ENCODE assay signal across 7 mouse cellular contexts in the genomic region with DNA sequence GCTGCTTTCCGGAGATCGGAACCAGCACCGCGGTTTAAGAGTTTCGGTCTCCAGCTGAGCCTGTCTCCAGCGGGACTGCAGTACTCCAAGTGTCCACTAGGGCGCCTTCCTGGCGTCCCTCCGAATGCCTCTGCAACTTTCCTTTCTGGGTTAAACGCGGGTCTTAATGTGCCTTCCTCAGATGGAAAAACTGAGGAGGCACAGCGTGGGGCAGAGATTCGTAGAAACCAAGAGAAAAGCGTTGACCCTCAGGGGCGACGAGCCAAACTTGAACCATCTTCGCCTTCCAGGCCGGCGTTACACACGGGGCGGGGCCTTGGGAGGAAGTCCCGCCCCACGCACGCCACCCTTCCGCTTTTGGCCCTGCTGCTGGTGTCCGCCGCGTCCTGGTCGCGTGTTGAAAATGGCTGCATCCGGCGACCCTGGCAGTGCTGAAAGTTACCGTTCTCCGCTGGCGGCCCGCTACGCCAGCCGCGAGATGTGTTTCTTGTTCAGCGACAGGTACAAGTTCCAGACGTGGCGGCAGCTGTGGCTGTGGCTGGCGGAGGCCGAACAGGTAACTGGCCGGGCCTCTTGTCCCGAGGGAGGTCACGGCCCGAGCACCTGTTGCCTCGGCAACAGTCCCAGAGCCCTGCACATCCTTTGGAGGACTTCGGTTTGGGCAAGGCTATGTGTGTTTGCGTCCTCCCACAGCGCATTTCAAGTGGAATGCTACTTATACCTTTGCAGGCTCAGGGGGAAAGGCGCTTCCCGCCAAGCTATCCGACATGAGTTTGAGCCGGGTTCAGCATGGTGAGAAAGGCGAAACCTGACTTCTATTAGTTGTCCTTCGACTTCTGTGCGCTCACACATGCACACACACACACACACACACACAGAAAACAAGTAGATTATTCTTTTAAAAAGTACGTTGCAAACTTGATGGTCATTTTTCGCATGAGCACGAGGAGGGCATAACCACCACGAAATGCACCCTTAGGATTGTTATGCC. TPM values are rescaled to one million over a fixed set of nuclear protein-coding genes. Genes with fewer than 3 reads are reported as not detected.
DNase-seq lines count a peak whose midpoint lies in the region; ATAC-seq lines count a peak whose summit lies in the region.

A gene (plus strand): TSS at position 346 of the 991 bp plus-strand sequence.

- peak within 1 kb of the TSS; percentile 82 for H3K27ac ChIP-seq in intestine, embryonic 16.5 days (ENCODE audit: low read length)
- H3K27ac ChIP-seq in midbrain, embryonic 11.5 days (ENCODE audit: low read depth, low read length), result peak within 1 kb of the TSS; percentile 44; the same call in 1 of the 2 replicates

- DNase-seq in adrenal gland, adult 2 months, result peak; percentile 92
- peak; percentile 85 for DNase-seq in embryo, embryonic 11.5 days (ENCODE audit: low read depth, low spot score)
- peak; percentile 81 to 89 for DNase-seq in gastrocnemius, postnatal 4 days (ENCODE audit: low spot score in 2 of 2)
- peak; percentile 85 to 87 for DNase-seq in left cerebral cortex, postnatal 36 days (ENCODE audit: low spot score in 2 of 2)
- peak; percentile 99 for DNase-seq in midbrain, embryonic 11.5 days (ENCODE audit: low spot score, missing footprints)
- DNase-seq in skeletal muscle tissue, adult 2 months (ENCODE audit: low read depth, low spot score), result peak; percentile 88

- under 1% methylated on average over 63 of the region's 63 CpGs for WGBS in intestine, embryonic 16.5 days
- WGBS in midbrain, embryonic 11.5 days, result under 1% methylated on average over 63 of the region's 63 CpGs

- ATAC-seq in intestine, embryonic 16.5 days, result peak; percentile 96
- peak; percentile 97 for ATAC-seq in midbrain, embryonic 11.5 days (ENCODE audit: low FRiP score)

- H3K9ac ChIP-seq in intestine, embryonic 16.5 days (ENCODE audit: low read depth, low read length), result peak within 1 kb of the TSS; percentile 79
- peak within 1 kb of the TSS; percentile 83 for H3K9ac ChIP-seq in midbrain, embryonic 11.5 days (ENCODE audit: low read length)

- peak within 1 kb of the TSS; percentile 73 for H3K4me2 ChIP-seq in intestine, embryonic 16.5 days (ENCODE audit: low read depth, low read length)
- peak within 1 kb of the TSS; percentile 67 for H3K4me2 ChIP-seq in midbrain, embryonic 11.5 days

- H3K4me1 ChIP-seq in intestine, embryonic 16.5 days (ENCODE audit: control insufficient read depth, insufficient read depth, low read length), result peaks cover 9% of the 10 kb centered on the region
- peaks cover 5% of the 10 kb centered on the region for H3K4me1 ChIP-seq in midbrain, embryonic 11.5 days (ENCODE audit: control insufficient read depth, insufficient read depth, low read length)

- H3K4me3 ChIP-seq in intestine, embryonic 16.5 days (ENCODE audit: low read length), result peak within 1 kb of the TSS; percentile 72
- peak within 1 kb of the TSS; percentile 71 for H3K4me3 ChIP-seq in midbrain, embryonic 11.5 days (ENCODE audit: low read depth, low read length)

- no peaks in the 10 kb centered on the region for H3K9me3 ChIP-seq in intestine, embryonic 16.5 days (ENCODE audit: control insufficient read depth, low read length)
- H3K9me3 ChIP-seq in midbrain, embryonic 11.5 days (ENCODE audit: control insufficient read depth, low read length), result no peaks in the 10 kb centered on the region

- H3K36me3 ChIP-seq in intestine, embryonic 16.5 days (ENCODE audit: control insufficient read depth, insufficient read depth, low read length), result 0 out of 2 replicates have a peak, but pooled peaks cover 8% of the 10 kb centered on the region
- peaks cover 6% of the 10 kb centered on the region; the same call in 1 of the 2 replicates for H3K36me3 ChIP-seq in midbrain, embryonic 11.5 days (ENCODE audit: control insufficient read depth, insufficient read depth, low read length)

- no peaks in the 10 kb centered on the region for H3K27me3 ChIP-seq in intestine, embryonic 16.5 days (replicated peaks; ENCODE audit: control insufficient read depth, insufficient read depth, low read length)
- no peaks in the 10 kb centered on the region for H3K27me3 ChIP-seq in midbrain, embryonic 11.5 days (ENCODE audit: control insufficient read depth, insufficient read depth, low read length)

- intact Hi-C loops in left cerebral cortex, postnatal 36 days (cut with DNase I), result loop anchor here (5.0 kb wide), 1 partner anchor 241 kb away; no protein-coding TSS in a partner anchor

RNA-seq across cellular contexts. Expression of the gene that starts here (rescaled TPM):
- 10 to 100 TPM; 39.5 to 43.6 TPM for total RNA-seq in adrenal gland, adult 2 months (2021)
- 36.9 and 42.0 TPM in 2 replicates for polyA plus RNA-seq in adrenal gland, adult 2 months (2012; rRNA removed)
- total RNA-seq in gastrocnemius, postnatal 4 days (2021), result 100 to 1,000 TPM; 123 to 128 TPM
- polyA plus RNA-seq in intestine, embryonic 16.5 days (2015; fragmentation: Nextera tagmentation; extraction: Ambion mirVana), result 143 and 166 TPM in 2 replicates
- 10 to 100 TPM; 29.4 to 30.5 TPM for total RNA-seq in left cerebral cortex, postnatal 36 days (2021)
- polyA plus RNA-seq in midbrain, embryonic 11.5 days (2014; fragmentation: Nextera tagmentation; extraction: Ambion mirVana), result 158 and 162 TPM in 2 replicates

Comparison
In these comparisons a context has a peak if more than half of its experiments do, and no peak if none do; other contexts are left out.
1. Peak in every context shown above with its lines: DNase-seq, ATAC-seq, H3K4me3 ChIP-seq and H3K27ac ChIP-seq.